Mouse (Mus musculus) monocyte, adult 5-6 weeks (primary cell): ENCODE measurements around the gene Myl9. TPM values are rescaled to one million over a fixed set of nuclear protein-coding genes. Genes with fewer than 3 reads are reported as not detected.

Source experiments
- ATAC-seq: fragments of 153-309, 156-312 bp; replicated peaks from 2 replicates; pipeline ENCODE4 v1.8.0; 2017; ENCODE audit warnings: mild to moderate bottlenecking; ENCODE audit not compliant: low TSS enrichment, insufficient number of reproducible peaks, severe bottlenecking, poor library complexity, low FRiP score
- total RNA-seq: library from RNA; stranded (forward); fragments of 200-1000, 200-491, 200-594 nt; gene quantifications from 3 replicates; pipeline ENCODE4 v1.2.3, GENCODE M21; 2017

Myl9 gene
- 5.0 to 95.3 TPM (median 6.6 TPM) in 3 replicates for total RNA-seq

GRCm38 (mm10) chr2:156774738-156775454 is at the start of gene Myl9:
TSS of gene Myl9 (plus strand) at chr2:156775420.
- ATAC-seq = no peak

- no peak for ATAC-seq
Measured at GRCm38 (mm10) chr2:156726344-156726743, 48.9 kb upstream of the Myl9 start.

- ATAC-seq = no peak
Measured at GRCm38 (mm10) chr2:156726878-156727277, 48.3 kb upstream of the Myl9 start.

GRCm38 (mm10) chr2:156729537-156730469 is 45.4 kb upstream of the Myl9 start:
- ATAC-seq = peak; percentile 71

- ATAC-seq = no peak
Measured at GRCm38 (mm10) chr2:156730501-156730921, 44.7 kb upstream of the Myl9 start.

GRCm38 (mm10) chr2:156731592-156731991 is 43.6 kb upstream of the Myl9 start:
- no peak for ATAC-seq

- no peak for ATAC-seq
Measured at GRCm38 (mm10) chr2:156732109-156732508, 43.1 kb upstream of the Myl9 start.

- ATAC-seq = no peak
Measured at GRCm38 (mm10) chr2:156735761-156736335, 39.4 kb upstream of the Myl9 start.

- no peak for ATAC-seq
Measured at GRCm38 (mm10) chr2:156736846-156737245, 38.4 kb upstream of the Myl9 start.

GRCm38 (mm10) chr2:156737976-156738375 is 37.2 kb upstream of the Myl9 start:
- ATAC-seq = no peak

- no peak for ATAC-seq
Measured at GRCm38 (mm10) chr2:156741265-156741664, 34.0 kb upstream of the Myl9 start.

- no peak for ATAC-seq
Measured at GRCm38 (mm10) chr2:156741998-156742397, 33.2 kb upstream of the Myl9 start.

- no peak for ATAC-seq
Measured at GRCm38 (mm10) chr2:156743248-156743647, 32.0 kb upstream of the Myl9 start.

GRCm38 (mm10) chr2:156744414-156744813 is 30.8 kb upstream of the Myl9 start:
- no peak for ATAC-seq

- no peak for ATAC-seq
Measured at GRCm38 (mm10) chr2:156747315-156747714, 27.9 kb upstream of the Myl9 start.

- no peak for ATAC-seq
Measured at GRCm38 (mm10) chr2:156749687-156750086, 25.5 kb upstream of the Myl9 start.

GRCm38 (mm10) chr2:156756937-156757336 is 18.3 kb upstream of the Myl9 start:
- ATAC-seq = no peak

GRCm38 (mm10) chr2:156760843-156761505 is 14.2 kb upstream of the Myl9 start:
- ATAC-seq = no peak
